Mouse (Mus musculus): ENCODE results near the gene Zfp423. TPM values are rescaled to one million over a fixed set of nuclear protein-coding genes. Genes with fewer than 3 reads are reported as not detected.

Zfp423 gene
- polyA plus RNA-seq, 1 experiment from 2014 or later: 25.2 TPM

- peak overlapping the region; percentile 66 for H3K27ac ChIP-seq
- no peaks in the 10 kb centered on the region for H3K27me3 ChIP-seq (ENCODE audit: poor library complexity, severe bottlenecking)
- H3K4me1 ChIP-seq: peaks cover 85% of the 10 kb centered on the region
- 67% methylated on average over 5 of the region's 5 CpGs for WGBS
- no peak overlapping the region for H3K4me3 ChIP-seq
- no peaks in the 10 kb centered on the region for H3K9me3 ChIP-seq
- no peak for DNase-seq (ENCODE audit: extremely low spot score, low spot score)
- peaks cover 39% of the 10 kb centered on the region for H3K36me3 ChIP-seq (replicated peaks)
These were observed 41.4 kb downstream of the Zfp423 start for GRCm38 (mm10) chr8:87918004-87918403.

DNA sequence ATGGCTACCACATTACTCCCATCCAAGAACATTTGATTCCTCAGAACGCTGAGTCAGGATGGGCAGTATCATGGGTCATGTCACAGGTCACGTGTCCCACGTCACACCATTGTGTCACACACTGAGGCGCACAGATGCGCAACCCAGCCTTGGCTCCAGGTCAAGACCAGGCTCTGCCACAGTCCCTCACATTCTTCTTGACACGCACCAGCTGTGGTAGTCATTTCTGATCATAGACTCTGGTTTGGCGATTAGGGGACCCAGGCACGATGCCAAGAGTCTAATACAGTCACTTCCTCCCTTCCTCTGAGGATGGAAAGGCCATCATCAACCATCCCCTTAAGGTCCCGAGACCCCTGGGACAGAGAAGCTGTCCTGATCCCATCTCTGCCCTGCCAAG, 43.6 kb downstream of the Zfp423 start:
- DNase-seq (ENCODE audit: extremely low spot score, low spot score): no peak
- WGBS: 90% methylated on average over 9 of the region's 9 CpGs
- Histone ChIP-seq H3K4me1 (peaks cover 88% of the 10 kb centered on the region), H3K9me3 (no peaks in the 10 kb centered on the region), H3K27ac (no peak overlapping the region), H3K27me3 (ENCODE audit: poor library complexity, severe bottlenecking) (no peaks in the 10 kb centered on the region), H3K4me3 (no peak overlapping the region), H3K36me3 (replicated peaks) (peaks cover 19% of the 10 kb centered on the region)

GRCm38 (mm10) chr8:87914247-87914967, 45.0 kb downstream of the Zfp423 start:
- 68% methylated on average over 6 of the region's 6 CpGs for WGBS
- Histone ChIP-seq H3K4me1 (peaks cover 92% of the 10 kb centered on the region), H3K4me3 (no peak overlapping the region), H3K27ac (peak overlapping the region; percentile 1; the same call in 1 of the 2 replicates), H3K9me3 (no peaks in the 10 kb centered on the region), H3K27me3 (ENCODE audit: poor library complexity, severe bottlenecking) (no peaks in the 10 kb centered on the region), H3K36me3 (replicated peaks) (peaks cover 11% of the 10 kb centered on the region; the same call in 1 of the 2 replicates)
- DNase-seq (ENCODE audit: extremely low spot score, low spot score): no peak

DNA sequence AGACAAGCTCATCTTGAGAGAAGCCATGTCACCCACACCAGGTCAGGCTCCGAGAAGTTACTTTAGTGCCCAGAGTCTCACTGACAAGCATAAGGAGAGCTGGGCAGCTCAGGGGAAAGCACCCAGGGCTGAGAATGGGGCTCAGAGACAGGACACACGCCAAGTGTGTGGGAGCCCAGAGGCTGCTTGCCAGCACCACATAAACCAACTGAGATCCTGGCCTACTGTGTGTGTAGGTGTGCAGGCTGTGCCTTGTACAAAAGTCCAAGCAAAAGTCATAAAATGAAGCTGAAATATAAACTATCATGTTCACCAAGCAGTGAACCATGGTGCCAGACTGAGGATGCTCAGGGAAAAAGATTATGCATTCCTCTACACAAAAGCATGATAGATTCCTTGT, 50.5 kb downstream of the Zfp423 start:
- no peak overlapping the region for H3K4me3 ChIP-seq

DNA sequence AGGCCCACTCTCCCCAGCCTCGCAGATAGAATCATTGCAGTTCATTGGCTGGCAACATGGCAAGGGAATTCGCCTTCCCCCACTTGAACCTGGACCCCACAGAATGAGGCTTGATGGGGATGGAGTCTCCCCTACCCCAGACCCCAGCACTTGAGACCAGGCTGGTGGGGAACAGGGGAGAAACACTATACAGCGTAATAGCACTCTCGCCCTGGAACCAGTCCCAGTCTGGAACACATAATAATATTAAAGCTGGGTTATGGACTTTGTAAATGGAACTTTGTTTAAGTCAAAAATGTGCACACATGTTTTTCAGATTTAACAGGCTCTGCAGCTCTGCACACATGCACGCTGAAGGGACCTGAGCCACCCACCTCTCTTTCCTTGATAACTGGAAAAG, 54.0 kb downstream of the Zfp423 start:
- 0 out of 2 replicates have a peak overlapping the region, but pooled peaks have one; percentile 40 for H3K27ac ChIP-seq
- no peak for DNase-seq (ENCODE audit: extremely low spot score, low spot score)
- 94% methylated on average over 5 of the region's 5 CpGs for WGBS

More for the DNA sequence above, 50.5 kb downstream of the Zfp423 start:
- H3K27ac ChIP-seq: no peak overlapping the region
- no peaks in the 10 kb centered on the region for H3K27me3 ChIP-seq (ENCODE audit: poor library complexity, severe bottlenecking)
- DNase-seq (ENCODE audit: extremely low spot score, low spot score): no peak
- 88% methylated on average over 2 of the region's 2 CpGs for WGBS
- H3K36me3 ChIP-seq (replicated peaks): peaks cover 8% of the 10 kb centered on the region
- no peaks in the 10 kb centered on the region for H3K9me3 ChIP-seq
- H3K4me1 ChIP-seq: peaks cover 81% of the 10 kb centered on the region

GRCm38 (mm10) chr8:87904108-87904507, 55.3 kb downstream of the Zfp423 start:
- H3K27me3 ChIP-seq (ENCODE audit: poor library complexity, severe bottlenecking): no peaks in the 10 kb centered on the region
- WGBS: 87% methylated on average over 5 of the region's 5 CpGs
- H3K4me3 ChIP-seq: no peak overlapping the region
- H3K4me1 ChIP-seq: peaks cover 45% of the 10 kb centered on the region
- no peak overlapping the region for H3K27ac ChIP-seq
- H3K36me3 ChIP-seq (replicated peaks): peaks cover 20% of the 10 kb centered on the region
- no peak for DNase-seq (ENCODE audit: extremely low spot score, low spot score)
- H3K9me3 ChIP-seq: no peaks in the 10 kb centered on the region

More for the DNA sequence above, 54.0 kb downstream of the Zfp423 start:
- Histone ChIP-seq H3K9me3 (no peaks in the 10 kb centered on the region), H3K27me3 (ENCODE audit: poor library complexity, severe bottlenecking) (no peaks in the 10 kb centered on the region), H3K4me3 (no peak overlapping the region), H3K4me1 (peaks cover 56% of the 10 kb centered on the region), H3K36me3 (replicated peaks) (peaks cover 20% of the 10 kb centered on the region)

DNA sequence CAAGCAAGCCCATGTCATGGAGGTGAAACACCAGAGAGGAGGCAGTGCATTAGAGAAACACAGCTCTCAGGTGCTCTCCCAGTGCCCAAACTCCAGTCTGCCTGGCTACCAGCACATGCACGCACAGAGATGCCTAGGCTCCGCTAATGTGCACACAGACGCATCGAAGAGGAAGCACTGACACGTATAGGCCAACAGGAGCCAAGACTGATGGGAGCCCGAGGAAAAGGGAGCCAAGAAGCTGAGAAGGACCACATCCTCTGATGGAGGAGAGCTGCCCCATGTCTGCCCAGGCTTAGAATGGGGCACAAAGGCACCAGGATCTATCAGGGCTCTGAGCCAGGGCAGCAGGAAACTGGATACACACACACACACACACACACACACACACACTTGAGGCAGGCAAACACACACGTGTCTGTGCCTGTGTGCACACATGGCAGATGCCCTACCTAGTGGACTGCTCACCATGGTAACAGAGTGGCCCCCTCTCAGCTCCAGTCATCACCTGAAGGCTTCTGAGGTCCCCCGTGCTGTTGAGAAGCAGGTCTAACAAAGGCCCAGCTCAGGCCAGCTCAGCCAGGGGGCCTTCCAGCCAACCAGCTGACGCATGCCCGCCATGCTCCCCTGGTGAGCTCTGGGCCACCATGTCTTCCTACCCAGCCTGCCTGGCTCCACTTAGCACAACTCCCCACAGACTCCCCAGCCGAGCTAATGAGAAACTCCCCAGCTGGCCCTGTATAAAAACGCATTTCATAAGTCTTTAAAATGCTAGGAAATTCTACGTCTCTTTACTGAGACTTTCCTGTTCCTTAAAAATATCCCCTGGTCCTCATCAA, 64.0 kb downstream of the Zfp423 start:
- no peaks in the 10 kb centered on the region for H3K9me3 ChIP-seq
- peaks cover 73% of the 10 kb centered on the region for H3K4me1 ChIP-seq
- peak overlapping the region; percentile 71 for H3K27ac ChIP-seq
- WGBS: 67% methylated on average over 13 of the region's 13 CpGs
- H3K27me3 ChIP-seq (ENCODE audit: poor library complexity, severe bottlenecking): no peaks in the 10 kb centered on the region
- H3K36me3 ChIP-seq (replicated peaks): peaks cover 10% of the 10 kb centered on the region
- no peak overlapping the region for H3K4me3 ChIP-seq
- DNase-seq (ENCODE audit: extremely low spot score, low spot score): no peak

DNA sequence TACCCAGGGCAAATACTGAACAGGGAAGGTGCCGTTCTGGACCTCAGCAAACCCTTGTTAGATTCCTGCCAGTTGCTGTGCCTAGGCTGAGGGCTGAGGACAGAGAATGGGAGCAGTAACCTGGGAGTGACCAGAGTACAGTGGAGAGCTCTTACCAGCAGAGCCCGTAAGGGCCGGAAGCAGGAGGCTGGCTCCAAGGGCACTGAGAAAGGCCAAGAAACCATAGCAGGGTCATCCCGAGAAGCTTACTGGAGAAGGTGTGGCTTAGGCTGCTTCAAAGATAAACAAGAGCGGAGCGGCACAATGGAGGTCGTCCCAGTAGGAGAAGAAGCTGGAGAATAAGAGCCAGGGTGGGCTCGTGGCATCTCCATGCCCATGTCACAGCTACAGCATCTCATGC, 65.1 kb downstream of the Zfp423 start:
- no peak for DNase-seq (ENCODE audit: extremely low spot score, low spot score)
- peaks cover 84% of the 10 kb centered on the region for H3K4me1 ChIP-seq
- 0 out of 2 replicates have a peak overlapping the region, but pooled peaks have one; percentile 62 for H3K27ac ChIP-seq
- H3K36me3 ChIP-seq (replicated peaks): peaks cover 10% of the 10 kb centered on the region
- no peaks in the 10 kb centered on the region for H3K27me3 ChIP-seq (ENCODE audit: poor library complexity, severe bottlenecking)
- WGBS: 66% methylated on average over 8 of the region's 8 CpGs
- no peak overlapping the region for H3K4me3 ChIP-seq
- H3K9me3 ChIP-seq: no peaks in the 10 kb centered on the region

GRCm38 (mm10) chr8:87893547-87893946, 65.8 kb downstream of the Zfp423 start:
- 70% methylated on average over 6 of the region's 6 CpGs for WGBS
- Histone ChIP-seq H3K27me3 (ENCODE audit: poor library complexity, severe bottlenecking) (no peaks in the 10 kb centered on the region), H3K27ac (peak overlapping the region; percentile 86), H3K9me3 (no peaks in the 10 kb centered on the region), H3K4me3 (no peak overlapping the region), H3K4me1 (peaks cover 89% of the 10 kb centered on the region), H3K36me3 (replicated peaks) (peaks cover 10% of the 10 kb centered on the region)
- no peak for DNase-seq (ENCODE audit: extremely low spot score, low spot score)

DNA sequence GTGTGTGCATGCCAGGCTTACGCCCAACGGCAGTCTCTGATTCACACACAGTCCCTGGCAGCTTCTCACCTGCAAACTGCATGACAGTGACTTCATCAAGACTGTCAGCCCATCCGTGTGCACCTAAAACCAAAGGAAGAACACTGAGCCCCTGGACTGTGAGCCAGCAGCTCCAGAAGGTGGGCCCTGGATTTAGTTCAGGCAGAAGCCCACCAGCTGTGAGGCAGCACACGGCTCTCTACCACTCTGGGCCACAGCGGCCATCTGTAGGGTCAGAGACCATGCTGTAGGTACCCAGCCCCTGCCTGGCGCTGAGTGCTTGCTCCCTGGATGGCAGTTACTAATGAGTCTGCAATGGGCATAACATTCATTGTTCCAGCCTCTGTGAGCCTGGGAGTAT, 66.5 kb downstream of the Zfp423 start:
- WGBS: 86% methylated on average over 6 of the region's 6 CpGs
- no peak for DNase-seq (ENCODE audit: extremely low spot score, low spot score)
- H3K36me3 ChIP-seq (replicated peaks): peaks cover 10% of the 10 kb centered on the region
- H3K4me1 ChIP-seq: peaks cover 92% of the 10 kb centered on the region
- peak overlapping the region; percentile 86 for H3K27ac ChIP-seq
- no peak overlapping the region for H3K4me3 ChIP-seq
- no peaks in the 10 kb centered on the region for H3K9me3 ChIP-seq
- H3K27me3 ChIP-seq (ENCODE audit: poor library complexity, severe bottlenecking): no peaks in the 10 kb centered on the region

DNA sequence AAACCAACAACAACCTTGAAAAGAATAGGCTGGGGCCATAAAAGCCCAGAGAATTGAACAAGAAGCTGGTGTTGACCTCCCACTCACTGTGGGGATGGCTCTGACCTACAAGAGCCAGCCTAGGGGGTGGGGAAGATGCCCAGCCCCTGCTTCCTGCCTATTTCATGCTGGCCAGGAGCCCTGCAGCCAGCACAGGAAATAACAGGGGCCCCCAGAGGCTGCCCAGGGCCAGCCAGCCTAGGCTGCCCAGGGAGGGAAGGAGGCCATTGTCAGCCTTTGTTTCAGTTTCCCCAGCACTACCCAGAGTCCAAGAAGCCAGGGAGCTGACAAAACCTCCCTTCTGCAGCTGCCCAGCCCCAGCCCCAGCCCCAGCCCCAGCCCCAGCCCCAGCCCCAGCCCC, 67.5 kb downstream of the Zfp423 start:
- Histone ChIP-seq H3K4me3 (no peak overlapping the region), H3K27me3 (ENCODE audit: poor library complexity, severe bottlenecking) (no peaks in the 10 kb centered on the region), H3K9me3 (no peaks in the 10 kb centered on the region), H3K27ac (peak overlapping the region; percentile 86), H3K4me1 (peaks cover 99% of the 10 kb centered on the region), H3K36me3 (replicated peaks) (peaks cover 9% of the 10 kb centered on the region)
- no peak for DNase-seq (ENCODE audit: extremely low spot score, low spot score)

DNA sequence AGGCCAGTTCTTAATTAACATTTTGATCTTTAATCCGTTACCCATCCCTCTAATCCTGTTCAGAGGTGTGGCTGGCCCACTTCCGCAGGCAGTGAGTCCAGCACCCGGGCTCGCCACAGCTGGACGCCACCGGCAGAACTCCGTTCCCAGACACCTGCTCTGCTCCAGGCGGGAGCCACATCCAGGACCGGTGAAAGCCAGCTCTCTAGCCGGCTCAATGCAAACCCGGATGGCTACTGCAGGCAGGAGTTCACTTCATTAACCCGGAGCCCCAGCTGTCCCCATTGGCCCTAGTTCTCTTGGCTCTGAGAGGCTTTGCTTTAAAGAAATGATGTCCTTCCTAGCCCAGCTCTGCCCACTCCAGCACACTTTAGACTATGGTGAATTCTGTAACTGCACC, 71.4 kb downstream of the Zfp423 start:
- WGBS: 28% methylated on average over 12 of the region's 12 CpGs
- Histone ChIP-seq H3K36me3 (replicated peaks) (peaks cover 11% of the 10 kb centered on the region), H3K27me3 (ENCODE audit: poor library complexity, severe bottlenecking) (no peaks in the 10 kb centered on the region), H3K4me1 (peaks cover 91% of the 10 kb centered on the region), H3K9me3 (no peaks in the 10 kb centered on the region), H3K4me3 (no peak overlapping the region), H3K27ac (0 out of 2 replicates have a peak overlapping the region, but pooled peaks have one; percentile 63)
- DNase-seq (ENCODE audit: extremely low spot score, low spot score): no peak

- peaks cover 20% of the 10 kb centered on the region for H3K36me3 ChIP-seq (replicated peaks)
- no peak overlapping the region for H3K27ac ChIP-seq
- WGBS: 58% methylated on average over 2 of the region's 2 CpGs
- no peak overlapping the region for H3K4me3 ChIP-seq
- no peaks in the 10 kb centered on the region for H3K9me3 ChIP-seq
- no peaks in the 10 kb centered on the region for H3K27me3 ChIP-seq (ENCODE audit: poor library complexity, severe bottlenecking)
- no peak for DNase-seq (ENCODE audit: extremely low spot score, low spot score)
- peaks cover 84% of the 10 kb centered on the region for H3K4me1 ChIP-seq
These were observed 78.3 kb downstream of the Zfp423 start for GRCm38 (mm10) chr8:87881088-87881487.

All from forebrain, embryonic 10.5 days (tissue).